Mouse (Mus musculus) urinary bladder, adult 18-20 months (tissue): ENCODE results near the gene Vwa8.

ENCODE experiments used
- DNase-seq, 2 experiments: peaks; one replicate each; pipeline ENCODE4 v3.0.0; 2022; ENCODE audit warnings: low spot score in 2 of 2, mixed read lengths in 2 of 2

The Vwa8 gene

GRCm38 (mm10) chr14:78848941-78849911, at the start of gene Vwa8:
Gene Vwa8, plus strand, starts transcription at chr14:78849052.
- peak; percentile 70 to 81 for DNase-seq

GRCm38 (mm10) chr14:78802378-78802777, 46.5 kb upstream of the Vwa8 start:
- DNase-seq = no peak

GRCm38 (mm10) chr14:78803924-78804323, 44.9 kb upstream of the Vwa8 start:
- no peak for DNase-seq

GRCm38 (mm10) chr14:78812896-78813295, 36.0 kb upstream of the Vwa8 start:
- no peak for DNase-seq

- no peak for DNase-seq
These were observed 32.4 kb upstream of the Vwa8 start for GRCm38 (mm10) chr14:78816411-78816810.

- DNase-seq = no peak
These were observed 31.2 kb upstream of the Vwa8 start for GRCm38 (mm10) chr14:78817651-78818050.

- DNase-seq = no peak
These were observed 30.4 kb upstream of the Vwa8 start for GRCm38 (mm10) chr14:78818406-78818805.

- DNase-seq = no peak
These were observed 24.8 kb upstream of the Vwa8 start for GRCm38 (mm10) chr14:78824013-78824412.

GRCm38 (mm10) chr14:78824507-78824906, 24.3 kb upstream of the Vwa8 start:
- DNase-seq = no peak

- DNase-seq = no peak
These were observed 17.7 kb upstream of the Vwa8 start for GRCm38 (mm10) chr14:78831158-78831557.

- no peak for DNase-seq
These were observed 904 bp upstream of the Vwa8 start for GRCm38 (mm10) chr14:78847948-78848347.

- DNase-seq = no peak
These were observed 375 bp upstream of the Vwa8 start for GRCm38 (mm10) chr14:78848477-78848876.

GRCm38 (mm10) chr14:78849961-78850578, 1.2 kb downstream of the Vwa8 start:
- DNase-seq = no peak

- DNase-seq = no peak
These were observed 1.8 kb downstream of the Vwa8 start for GRCm38 (mm10) chr14:78850666-78851065.

GRCm38 (mm10) chr14:78851366-78851765, 2.5 kb downstream of the Vwa8 start:
- no peak for DNase-seq

GRCm38 (mm10) chr14:78852401-78853246, 3.8 kb downstream of the Vwa8 start:
- no peak for DNase-seq

GRCm38 (mm10) chr14:78861156-78861555, 12.3 kb downstream of the Vwa8 start:
- DNase-seq = no peak

GRCm38 (mm10) chr14:78870036-78870435, 21.2 kb downstream of the Vwa8 start:
- no peak for DNase-seq

GRCm38 (mm10) chr14:78877176-78877575, 28.3 kb downstream of the Vwa8 start:
- DNase-seq = no peak

GRCm38 (mm10) chr14:78878402-78879045, 29.7 kb downstream of the Vwa8 start:
- DNase-seq = no peak

- DNase-seq = no peak
These were observed 32.0 kb downstream of the Vwa8 start for GRCm38 (mm10) chr14:78880879-78881278.
